Mouse (Mus musculus): ENCODE data around the gene Ppat.
"Not testable (repeated sequence)": the region's sequence is repeated elsewhere in the genome, so short reads cannot be mapped to it uniquely, and the experiment has no call there.

The Ppat gene

DNA sequence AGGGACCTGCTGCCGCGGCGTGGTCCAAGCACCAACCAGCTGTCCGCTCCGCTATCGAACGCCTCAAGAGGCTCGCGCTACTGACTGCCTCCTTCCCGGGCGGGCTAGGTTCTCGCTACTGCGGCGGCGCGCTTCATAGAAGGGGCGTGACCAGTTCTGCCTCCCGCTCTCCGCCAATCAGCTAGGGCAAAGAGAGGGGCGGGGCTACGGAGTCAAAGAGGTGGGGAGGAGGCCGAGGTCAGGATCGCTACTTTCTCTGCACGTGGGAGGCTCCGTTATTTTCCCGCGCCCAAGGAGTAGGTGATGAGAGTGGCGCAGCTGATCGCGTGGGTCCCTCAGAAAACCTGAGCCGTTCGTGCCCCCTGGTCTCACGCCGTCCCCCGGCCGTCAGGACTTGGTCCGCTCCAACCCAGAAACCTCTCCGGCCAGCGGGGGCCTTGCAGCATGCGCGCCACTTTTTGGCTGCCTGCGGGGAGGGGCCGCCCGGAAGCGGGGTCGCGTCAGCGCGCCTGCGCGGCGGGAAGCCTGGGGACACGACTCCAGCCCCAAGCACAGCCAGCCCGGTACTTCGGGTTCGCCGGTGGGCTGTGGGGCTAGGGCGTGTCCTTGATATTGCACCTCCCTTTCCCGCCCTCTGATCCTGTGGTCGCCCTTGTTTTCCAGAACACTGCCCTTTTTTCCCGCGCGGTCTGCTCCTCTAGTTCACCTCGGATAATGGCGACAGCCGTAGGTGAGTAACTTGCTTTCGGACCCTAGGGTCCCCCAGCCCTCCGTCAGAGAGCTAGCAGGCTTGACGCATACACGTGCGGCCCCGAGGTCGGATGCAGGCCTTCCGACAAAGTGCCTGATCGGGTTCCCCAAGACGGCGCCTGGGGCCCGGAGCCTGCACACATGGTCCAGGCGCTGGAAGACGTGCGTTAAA, at the start of gene Ppat, which contains the start of gene Paics:
Ppat (minus strand) TSS at position 473 of the 922 bp plus-strand sequence.
Paics (plus strand) TSS at position 202 of the 922 bp plus-strand sequence.
- DNase-seq (ENCODE audit: low read depth), result peak; percentile 98

DNA sequence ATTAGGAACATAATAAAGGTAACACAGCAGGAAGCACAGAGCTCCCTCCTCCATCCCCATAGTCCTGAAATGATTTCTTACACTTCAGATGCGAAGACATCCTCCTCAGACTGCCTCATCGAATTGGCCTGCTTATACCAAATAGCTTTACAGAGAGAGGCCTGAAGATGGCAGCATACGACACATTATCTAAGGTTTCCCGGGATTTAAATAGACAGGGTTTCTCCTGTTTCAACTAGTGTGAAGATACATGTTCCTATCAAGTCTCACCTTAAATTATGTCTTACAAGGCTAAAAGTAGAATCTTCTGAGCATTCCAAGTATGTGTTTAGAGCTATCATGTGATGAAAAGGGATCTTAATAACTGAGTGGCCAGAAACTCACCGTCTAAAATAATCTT, 47.0 kb upstream of the Ppat start:
- no peak for DNase-seq (ENCODE audit: low read depth)

DNA sequence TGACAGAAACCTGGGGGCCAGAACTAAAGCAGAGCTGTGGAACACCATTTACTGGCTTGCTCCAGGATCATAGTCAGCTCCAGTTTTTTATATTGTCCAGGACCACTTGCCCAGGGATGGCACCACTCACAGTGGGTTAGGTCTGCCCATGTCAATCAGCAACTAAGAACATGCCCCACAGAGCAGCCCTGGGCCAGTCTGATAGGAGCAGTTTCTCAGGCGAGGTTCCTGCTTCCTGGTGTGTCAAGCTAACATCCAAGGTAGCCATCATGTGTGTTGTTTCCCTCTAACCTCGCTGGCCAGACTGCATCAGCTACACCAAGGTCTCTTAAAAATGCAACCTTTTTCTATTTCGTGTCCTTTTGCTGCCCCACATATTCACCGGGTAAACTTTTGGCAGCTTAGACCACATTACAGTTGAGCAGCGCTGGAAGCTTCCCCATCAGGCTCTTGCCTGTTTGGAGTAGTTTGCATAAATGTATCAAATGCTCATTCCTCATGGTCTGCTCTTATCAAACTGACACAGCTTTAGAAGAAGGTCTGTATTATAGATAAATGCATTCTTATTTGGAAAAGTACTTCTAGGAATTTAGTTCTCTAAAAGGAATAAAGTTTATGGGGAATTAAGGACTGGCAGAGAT, 41.9 kb upstream of the Ppat start:
- DNase-seq (ENCODE audit: low read depth), result no peak

DNA sequence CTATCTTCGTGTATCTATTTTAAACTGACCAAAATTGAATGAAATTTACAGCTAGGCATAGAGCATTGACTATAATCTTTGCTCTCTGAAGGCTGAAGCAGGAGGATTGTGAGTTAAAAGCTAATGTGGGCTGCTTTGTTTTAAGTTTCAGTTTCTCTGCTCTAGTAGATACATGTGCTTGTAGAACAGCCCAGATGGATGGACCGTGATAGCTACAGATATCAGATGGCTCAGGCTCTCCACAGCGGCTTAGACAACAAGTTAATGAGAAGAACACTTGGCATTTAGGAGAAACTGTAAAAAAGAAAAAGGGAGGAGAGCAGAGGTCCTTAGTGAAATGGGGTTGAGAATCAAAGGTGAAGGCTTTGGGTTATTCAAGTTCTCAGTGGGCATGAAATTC, 39.4 kb upstream of the Ppat start:
- DNase-seq (ENCODE audit: low read depth), result no peak

DNA sequence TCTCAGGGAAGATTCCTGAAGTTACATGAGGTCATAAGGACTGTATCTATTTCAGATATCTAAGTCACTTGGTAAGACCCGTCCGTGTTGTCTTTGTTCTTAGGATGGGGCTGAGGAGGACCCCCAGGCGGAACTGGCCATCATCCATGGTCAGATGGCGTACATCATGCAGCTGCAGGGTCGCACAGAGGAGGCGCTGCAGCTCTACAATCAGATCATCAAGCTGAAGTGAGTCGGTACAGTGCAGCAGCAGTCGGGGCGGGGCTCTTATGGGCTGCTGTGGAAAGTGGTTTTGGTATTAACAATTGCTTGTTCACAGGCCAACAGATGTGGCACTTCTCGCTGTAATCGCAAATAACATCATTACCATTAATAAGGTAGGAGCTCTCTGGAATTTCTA, 32.6 kb upstream of the Ppat start:
- DNase-seq (ENCODE audit: low read depth), result no peak

DNA sequence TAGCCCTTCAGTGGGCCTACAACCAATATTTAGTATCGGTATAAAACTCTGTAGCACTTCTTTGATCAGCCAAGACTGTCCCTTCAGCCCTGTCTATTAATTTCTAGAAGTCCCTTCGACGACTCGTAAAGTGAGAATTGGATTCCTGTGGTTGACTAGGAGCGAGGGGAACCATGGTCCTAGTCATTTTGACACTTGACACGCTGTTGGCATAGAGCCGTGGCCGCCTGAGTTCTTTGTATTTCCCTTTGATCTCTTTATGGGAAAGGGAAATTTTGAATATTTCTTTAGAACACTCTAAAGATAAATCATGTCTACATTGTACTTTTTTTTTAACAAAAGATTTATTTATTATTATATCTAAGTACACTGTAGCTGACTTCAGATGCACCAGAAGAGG, 24.4 kb upstream of the Ppat start:
- no peak for DNase-seq (ENCODE audit: low read depth)

DNA sequence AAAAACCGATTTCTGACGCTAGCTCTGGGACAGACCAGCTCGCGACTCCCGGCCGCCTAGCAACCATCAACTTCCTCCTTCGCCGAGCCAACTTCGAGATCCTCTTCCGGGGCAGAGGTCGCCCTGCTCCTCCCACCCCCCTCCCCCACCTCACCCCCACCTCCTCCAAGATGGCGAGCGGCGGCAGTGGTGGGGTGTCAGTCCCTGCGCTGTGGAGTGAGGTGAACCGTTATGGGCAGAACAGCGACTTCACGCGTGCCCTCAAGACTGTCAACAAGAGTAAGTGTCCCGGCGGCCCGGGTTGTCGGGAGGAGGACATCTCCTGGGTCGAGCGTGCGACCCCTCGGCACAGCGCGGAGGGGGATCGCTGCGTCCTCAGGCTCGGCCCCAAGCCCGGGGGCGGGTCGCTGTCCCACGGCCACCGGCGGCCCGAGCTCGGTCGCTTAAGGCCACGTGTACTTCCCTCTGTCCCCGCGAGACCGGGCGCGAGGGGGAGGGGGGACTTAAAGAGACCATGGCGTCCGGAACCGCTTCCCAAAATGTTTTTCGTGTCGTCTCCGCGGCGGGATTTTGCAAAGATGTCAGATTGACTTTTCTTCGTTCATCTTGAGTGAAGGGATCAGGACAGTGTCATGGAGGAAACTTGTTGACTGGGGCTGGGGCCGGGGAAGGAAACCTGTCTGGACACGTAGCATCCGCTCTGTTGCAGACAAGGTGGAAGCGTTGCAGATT, 23.3 kb upstream of the Ppat start, which contains the start of gene Srp72:
Srp72 (plus strand) TSS at position 130 of the 732 bp plus-strand sequence.
- peak; percentile 70 for DNase-seq (ENCODE audit: low read depth)

DNA sequence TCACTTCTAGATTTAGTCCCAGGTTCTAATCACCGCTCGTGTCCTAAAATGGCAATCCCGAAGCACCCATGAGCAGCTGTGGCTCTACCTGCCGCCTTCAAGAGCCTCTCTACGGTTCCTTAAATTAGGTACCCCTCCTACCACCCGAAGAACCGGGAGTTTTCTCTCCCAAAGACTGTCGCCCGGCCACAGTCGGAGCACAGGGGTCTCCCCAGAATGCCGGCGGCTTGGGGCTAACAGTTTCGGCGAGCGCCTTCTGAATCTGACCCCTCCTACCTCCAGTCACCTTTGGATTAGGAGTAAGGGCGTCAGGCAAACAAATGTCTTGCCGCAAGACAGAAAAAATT, 22.8 kb upstream of the Ppat start:
- DNase-seq (ENCODE audit: low read depth), result no peak

DNA sequence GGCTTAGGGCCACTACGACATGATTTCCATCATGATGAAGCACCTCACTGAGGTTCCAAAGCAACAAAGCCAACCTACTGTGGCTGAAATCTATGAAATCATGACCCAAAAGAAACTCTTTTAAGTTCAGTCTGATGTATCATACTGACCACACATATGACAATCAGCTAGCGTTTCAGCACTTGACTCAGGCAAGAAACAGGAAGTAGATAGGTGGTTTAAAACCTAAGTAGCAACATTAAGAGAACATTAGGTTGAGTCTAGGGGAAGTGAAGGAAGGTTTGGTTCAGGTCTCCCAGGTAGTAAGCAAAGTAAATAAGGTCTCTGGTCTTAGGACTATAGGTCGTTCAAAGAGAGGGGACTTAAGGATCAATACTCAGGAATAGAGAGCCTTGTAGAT, 22.1 kb upstream of the Ppat start:
- DNase-seq (ENCODE audit: low read depth), result no peak

DNA sequence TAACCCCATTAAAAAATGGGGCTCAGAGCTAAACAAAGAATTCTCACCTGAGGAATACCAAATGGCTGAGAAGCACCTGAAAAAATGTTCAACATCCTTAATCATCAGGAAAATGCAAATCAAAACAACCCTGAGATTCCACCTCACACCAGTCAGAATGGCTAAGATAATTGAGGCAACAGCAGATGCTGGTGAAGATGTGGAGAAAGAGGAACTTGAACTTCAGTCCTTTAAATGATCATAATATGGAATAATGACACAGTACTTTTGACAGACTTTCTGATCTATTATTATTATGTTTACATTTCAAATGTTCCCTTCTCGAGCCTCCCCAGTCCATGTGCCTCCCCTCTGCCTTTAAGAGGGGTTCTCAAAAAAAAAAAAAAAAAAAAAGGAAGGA, 19.7 kb upstream of the Ppat start:
- DNase-seq (ENCODE audit: low read depth), result not testable (repeated sequence)

DNA sequence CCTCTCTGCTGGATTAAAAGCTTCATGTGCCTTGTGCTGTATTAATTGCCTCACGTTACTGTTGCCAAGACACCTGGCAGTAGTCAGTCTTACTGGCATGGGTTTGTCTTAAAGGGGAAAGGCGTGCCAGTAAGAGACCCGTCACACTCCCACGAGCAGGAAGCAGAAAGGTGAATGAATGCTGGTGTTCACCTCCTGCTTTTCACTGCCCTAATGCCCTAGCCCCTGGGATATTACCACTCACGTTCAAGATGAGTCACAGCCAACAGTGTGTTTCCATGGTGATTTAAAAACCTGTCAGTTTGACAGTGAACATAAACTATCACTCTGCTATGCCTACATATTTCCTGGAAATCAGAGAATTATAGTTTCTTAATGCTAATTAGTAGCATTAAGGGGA, 17.9 kb upstream of the Ppat start:
- no peak for DNase-seq (ENCODE audit: low read depth)

DNA sequence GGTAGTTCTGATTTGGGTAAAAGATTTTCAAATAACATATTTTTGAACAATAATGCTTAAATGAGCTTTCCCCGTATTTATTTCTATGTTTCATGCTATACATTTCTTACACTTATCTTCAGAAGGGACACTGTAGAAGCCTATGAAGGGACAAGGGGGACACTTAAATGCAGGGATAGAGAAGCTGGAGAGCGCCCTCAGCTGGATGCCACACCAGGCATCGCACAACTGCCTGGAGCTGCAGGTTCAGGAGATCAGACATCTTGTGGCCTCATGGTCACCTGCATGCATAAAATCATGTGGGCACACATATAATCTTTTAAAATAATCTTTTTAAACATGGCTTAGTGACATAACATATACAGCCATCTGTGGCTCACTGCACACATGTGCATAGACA, 13.3 kb upstream of the Ppat start:
- no peak for DNase-seq (ENCODE audit: low read depth)

DNA sequence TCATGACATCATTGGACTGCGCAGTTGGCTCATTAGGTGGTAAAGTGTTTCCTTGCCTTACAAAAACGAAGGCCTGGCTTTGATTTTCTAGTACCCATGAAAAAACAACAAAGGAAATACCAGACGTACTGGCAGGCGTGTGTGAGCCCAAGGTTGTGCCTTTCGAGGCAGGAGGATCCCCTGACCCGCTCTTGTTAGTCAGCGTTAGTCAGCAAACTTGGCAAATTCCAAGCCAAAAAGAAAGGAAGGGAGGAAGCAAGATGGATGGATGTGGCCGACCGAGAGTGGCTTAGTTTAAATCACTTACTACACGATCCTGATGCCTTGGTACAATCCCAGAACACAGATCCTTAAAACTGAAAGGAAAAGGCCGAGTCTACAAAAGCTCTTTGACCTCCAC, 11.2 kb upstream of the Ppat start:
- no peak for DNase-seq (ENCODE audit: low read depth)

DNA sequence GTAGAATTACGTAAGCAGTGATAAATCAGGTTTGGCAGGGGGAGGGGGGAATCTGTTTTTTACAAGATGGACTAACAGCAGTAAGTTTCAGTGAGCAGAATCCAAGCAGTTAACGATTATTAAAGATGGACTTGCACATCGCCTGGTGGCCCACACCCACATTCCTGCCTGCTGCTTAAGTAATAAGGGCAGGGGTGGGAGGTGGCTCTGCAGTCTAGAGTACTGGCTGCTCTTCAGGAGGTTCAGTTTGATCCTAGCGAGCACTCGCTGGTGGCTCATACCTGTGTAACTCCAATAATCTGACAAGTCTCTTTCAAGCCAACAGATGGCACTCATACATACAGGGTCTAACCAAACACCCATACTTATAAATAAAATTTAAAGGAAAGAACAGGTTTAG, 8.2 kb upstream of the Ppat start:
- DNase-seq (ENCODE audit: low read depth), result no peak

DNA sequence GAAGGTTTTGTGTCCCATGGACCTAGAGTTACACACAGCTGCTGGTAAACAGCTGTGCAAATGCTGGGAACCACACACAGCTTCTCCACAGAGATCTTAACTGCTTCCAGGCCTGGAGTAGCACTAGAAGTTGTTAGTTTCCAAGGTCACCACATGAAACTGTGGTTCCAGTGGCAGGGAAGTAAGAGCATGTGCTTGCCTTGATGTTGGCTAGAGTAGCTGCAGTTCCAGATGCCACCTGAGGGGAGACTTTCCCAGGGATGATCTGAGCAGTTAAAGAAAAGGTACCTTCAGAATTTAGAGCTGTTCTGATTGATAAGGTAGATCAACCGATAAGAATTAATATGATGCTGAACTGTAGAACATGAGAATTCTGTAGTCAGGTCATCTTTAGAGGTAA, 6.6 kb upstream of the Ppat start:
- no peak for DNase-seq (ENCODE audit: low read depth)

DNA sequence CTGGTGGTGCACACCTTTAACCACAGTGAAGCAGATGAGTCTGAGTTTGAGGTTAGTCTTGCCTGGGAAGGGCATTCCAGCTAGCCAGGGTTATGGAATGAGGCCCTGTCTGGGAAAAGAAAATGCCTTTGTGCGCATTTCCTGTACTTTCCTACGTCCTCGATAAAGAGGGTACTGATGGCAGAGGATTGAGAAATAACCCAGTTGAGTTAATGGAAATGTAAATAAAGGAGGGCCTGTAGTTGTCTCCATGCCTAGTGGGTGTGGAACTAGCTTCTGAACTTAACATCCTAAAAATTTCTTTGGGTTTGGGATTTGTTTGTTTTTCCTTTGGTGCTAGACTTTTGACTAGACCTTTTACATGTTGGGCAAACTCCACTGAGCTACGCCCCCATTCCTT, 4.1 kb upstream of the Ppat start:
- DNase-seq (ENCODE audit: low read depth), result no peak

DNA sequence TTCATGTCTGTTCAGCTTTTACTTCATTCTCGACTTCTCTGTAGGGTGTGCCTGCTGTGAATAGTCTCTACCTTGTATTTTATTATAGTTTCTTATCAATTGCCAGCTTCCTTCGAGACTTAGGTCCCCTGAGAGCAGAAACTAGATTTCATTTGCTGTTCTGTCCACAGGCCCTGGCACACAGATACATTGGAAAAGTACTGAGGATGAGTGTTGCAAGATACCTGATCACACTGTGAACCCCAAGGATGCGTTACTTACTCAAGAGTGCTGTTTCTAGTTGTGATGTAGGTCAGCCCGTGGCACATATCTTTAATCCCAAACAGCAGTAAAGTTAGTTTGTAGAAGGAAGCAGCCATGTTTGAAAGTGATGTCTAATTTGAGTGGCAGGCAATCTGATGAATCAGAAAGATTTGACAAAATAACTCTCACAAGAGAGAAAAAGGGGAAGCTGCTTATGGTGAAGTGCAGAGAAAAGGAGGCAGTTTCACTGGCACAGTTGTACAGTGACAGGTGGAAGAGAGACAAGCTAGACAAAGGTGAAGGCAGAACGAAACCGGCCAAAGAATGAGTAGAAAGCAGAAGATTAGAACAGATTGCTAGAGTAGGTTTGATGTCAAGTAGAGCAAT, 3.0 kb upstream of the Ppat start:
- no peak for DNase-seq (ENCODE audit: low read depth)

DNA sequence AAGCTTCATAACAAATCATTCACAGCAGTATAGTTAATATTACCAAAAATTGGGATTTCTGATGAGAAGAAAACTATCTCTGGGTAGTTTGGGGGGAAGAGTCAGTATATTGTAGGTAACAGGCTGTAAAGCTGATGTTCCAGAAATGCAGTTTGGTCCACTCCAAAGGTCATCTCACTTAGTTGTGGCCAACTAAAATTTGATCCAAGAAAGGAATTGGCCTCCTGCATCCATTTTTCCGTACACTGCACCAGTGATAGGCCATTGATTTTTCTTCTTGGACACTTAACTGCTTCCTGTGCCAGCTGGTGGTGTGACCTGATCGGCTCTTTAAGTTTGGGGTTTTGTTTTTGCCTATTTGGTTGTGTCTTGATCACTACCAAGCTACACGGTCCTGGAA, 2.4 kb upstream of the Ppat start:
- no peak for DNase-seq (ENCODE audit: low read depth)

DNA sequence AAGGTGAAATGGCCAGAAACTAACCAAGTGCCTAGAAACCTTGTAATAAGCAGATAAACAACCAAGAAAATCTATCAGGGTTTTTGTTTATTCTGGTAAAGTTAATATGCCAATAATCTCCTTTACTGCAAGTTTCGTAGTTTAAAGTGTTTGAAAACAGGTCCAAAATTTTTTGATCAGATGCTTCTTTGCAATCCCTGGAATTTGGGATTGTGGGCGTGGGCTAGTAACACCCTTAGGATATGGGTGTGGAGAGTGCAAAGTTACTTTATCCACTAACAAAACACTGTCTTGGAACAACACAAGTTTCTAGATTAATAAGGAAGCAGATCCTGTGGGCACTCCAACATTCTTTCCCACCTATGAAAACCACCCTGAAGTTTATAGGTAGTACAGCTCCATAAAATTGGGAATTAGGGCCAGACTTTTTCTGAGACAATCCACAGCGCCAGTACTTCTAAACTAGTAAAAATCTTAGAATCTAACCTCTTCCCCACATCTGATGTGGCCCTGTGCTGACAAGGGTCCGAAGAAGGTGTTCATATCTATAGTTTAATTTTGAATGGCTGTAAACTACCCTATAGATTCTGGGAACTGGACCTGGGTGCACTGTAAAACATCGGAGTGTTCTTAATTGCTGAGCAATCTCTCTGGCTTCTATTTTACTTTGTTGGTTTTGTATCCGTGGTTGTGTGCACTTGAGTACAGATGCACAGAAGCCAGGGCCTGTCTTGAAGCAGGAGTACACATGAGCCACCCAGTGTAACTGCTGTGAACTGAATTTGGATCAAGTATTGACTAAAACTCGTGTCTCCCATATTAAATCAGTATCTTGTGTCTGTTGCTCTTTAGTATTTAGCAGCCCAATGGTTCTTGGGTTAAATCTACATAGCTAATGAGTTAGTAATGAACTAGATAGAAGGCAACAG, 998 bp upstream of the Ppat start:
- no peak for DNase-seq (ENCODE audit: low read depth)

DNA sequence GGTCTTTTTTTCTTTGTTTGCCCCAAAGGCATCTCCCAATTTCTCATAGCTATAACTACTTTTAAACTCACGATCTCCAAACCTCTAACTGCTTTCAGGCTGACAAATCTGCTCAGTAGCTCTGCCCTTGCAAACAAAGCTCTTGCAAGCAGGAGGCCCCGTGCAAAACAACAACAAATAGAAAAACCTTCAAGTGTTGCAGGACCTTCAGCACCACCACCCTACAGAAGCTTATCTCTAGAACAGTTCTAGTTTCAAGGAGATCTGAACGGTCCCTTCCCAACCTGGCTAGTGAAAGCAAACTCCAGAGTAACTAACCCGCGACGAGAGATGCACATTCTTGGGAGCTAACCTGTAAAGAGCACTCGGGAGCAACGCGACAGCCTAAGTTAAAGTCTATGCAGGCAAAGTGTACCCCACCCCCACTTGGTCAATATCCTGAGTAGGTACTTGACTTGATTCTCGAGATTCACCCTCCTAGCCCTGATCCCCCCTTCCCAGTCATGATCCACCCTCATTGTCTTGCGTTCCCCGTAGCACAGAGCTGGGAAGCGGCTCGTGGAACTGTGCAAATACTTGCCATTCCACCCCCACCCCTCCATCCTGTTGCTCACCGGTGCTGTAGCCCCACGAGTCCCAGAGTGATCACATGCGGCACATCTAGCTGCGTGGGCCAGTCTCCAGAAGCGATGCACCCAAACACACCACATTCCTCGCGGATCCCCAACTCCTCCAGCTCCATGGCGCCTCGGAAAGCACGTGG, 854 bp downstream of the Ppat start:
- no peak for DNase-seq (ENCODE audit: low read depth)

DNA sequence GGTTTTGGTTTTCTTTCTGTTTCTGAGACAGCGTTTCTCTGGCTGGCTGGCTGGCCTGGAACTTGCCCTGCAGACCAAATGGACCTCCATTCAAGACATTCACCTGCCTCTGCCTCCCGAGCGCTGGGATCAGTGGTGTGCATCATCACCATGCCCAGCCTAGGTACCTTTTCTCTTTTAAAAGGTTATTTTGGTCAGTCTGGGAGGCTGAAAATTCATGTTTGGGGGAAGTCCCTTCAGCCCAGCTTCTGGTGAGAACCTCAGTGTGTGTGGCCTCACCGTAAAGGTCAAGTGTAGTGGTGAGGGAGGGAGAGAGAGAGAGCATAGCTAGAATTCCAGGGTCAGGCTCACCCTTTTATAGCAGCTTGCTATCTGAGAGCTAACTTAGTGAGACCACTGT, 3.6 kb downstream of the Ppat start:
- DNase-seq (ENCODE audit: low read depth), result no peak
